Mouse (Mus musculus) ES-E14 (cell line): ENCODE data around the gene Pced1a. TPM values are rescaled to one million over a fixed set of nuclear protein-coding genes. Genes with fewer than 3 reads are reported as not detected.

Experiments used
- DNase-seq: peaks from one replicate; pipeline ENCODE4 v3.0.0-alpha.2; 2013; ENCODE audit warnings: low read depth, low spot score
- H3K27ac ChIP-seq: 2 replicates; pipeline ENCODE4 v1.5.1; 2012; ENCODE audit warnings: low read depth, mild to moderate bottlenecking, low read length, moderate library complexity, mixed read lengths; ENCODE audit not compliant: poor library complexity, insufficient read depth, severe bottlenecking
- H3K36me3 ChIP-seq: 2 replicates; pipeline ENCODE4 v1.6.1; 2012; ENCODE audit warnings: mild to moderate bottlenecking, low read length, moderate library complexity, mixed read lengths; ENCODE audit not compliant: control insufficient read depth, poor library complexity, insufficient read depth, severe bottlenecking
- H3K4me1 ChIP-seq, 2 experiments: fragments of 150-350 bp in 1 of 2; sonication (generic) in 1 of 2; 2 replicates each; pipeline ENCODE4 v1.6.1; 2012; ENCODE audit warnings: low read length in 2 of 2, mild to moderate bottlenecking in 1 of 2, mixed read lengths in 1 of 2; ENCODE audit not compliant: control insufficient read depth in 2 of 2, insufficient read depth in 2 of 2, poor library complexity in 1 of 2
- H3K4me3 ChIP-seq, 2 experiments: fragments of 150-350 bp in 1 of 2; sonication (generic) in 1 of 2; 2 replicates each; pipeline ENCODE4 v1.5.1; 2012; ENCODE audit warnings: low read length in 2 of 2, low read depth in 1 of 2, mild to moderate bottlenecking in 1 of 2, mixed read lengths in 1 of 2; ENCODE audit not compliant: insufficient read depth in 1 of 2, poor library complexity in 1 of 2, severe bottlenecking in 1 of 2
- H3K9ac ChIP-seq: 2 replicates; pipeline ENCODE4 v1.6.1; 2012; ENCODE audit warnings: low read depth, mild to moderate bottlenecking, low read length, mixed read lengths; ENCODE audit not compliant: poor library complexity, insufficient read depth, severe bottlenecking
- H3K9me3 ChIP-seq: fragments of 150-350 bp; sonication (generic); 2 replicates; pipeline ENCODE4 v1.6.1; 2012; ENCODE audit warnings: low read depth, mild to moderate bottlenecking, low read length; ENCODE audit not compliant: control insufficient read depth, insufficient read depth
- CHD2 ChIP-seq: IDR thresholded peaks from 2 replicates; pipeline ENCODE4 v1.6.1; 2014; ENCODE audit warnings: mild to moderate bottlenecking, low read depth, low read length, inconsistent platforms
- HCFC1 ChIP-seq: IDR thresholded peaks from 2 replicates; pipeline ENCODE4 v1.6.1; 2012; ENCODE audit warnings: low read length, inconsistent platforms, borderline replicate concordance; ENCODE audit not compliant: insufficient read depth
- MAFK ChIP-seq: IDR thresholded peaks from 2 replicates; pipeline ENCODE4 v1.6.1; 2014; ENCODE audit warnings: mild to moderate bottlenecking, low read depth, low read length, inconsistent platforms; ENCODE audit not compliant: insufficient read depth
- ZC3H11A ChIP-seq: IDR thresholded peaks from 2 replicates; pipeline ENCODE4 v1.6.1; 2012; ENCODE audit warnings: low read depth, mild to moderate bottlenecking, inconsistent platforms, low read length, borderline replicate concordance
- ZNF384 ChIP-seq: IDR thresholded peaks from 2 replicates; pipeline ENCODE4 v1.6.1; 2012; ENCODE audit warnings: low read depth, low read length, inconsistent platforms
- in situ Hi-C, 2 experiments: fragments of 600-800 bp; cut with MboI; formaldehyde crosslinking; loops; one replicate each; pipeline ENCODE4 v1.15.1; 2025; ENCODE audit warnings: low sequenced_read_pairs in 2 of 2, inconsistent platforms in 1 of 2; ENCODE audit not compliant: unreplicated experiment in 2 of 2
- total RNA-seq: library from RNA; depleted of rRNA; stranded (reverse); fragments of 300-350 nt; gene quantifications from 2 replicates; pipeline ENCODE4 v1.2.3, GENCODE M21; 2012

Gene Pced1a
- total RNA-seq, 1 experiment = 13.1 TPM

DNA sequence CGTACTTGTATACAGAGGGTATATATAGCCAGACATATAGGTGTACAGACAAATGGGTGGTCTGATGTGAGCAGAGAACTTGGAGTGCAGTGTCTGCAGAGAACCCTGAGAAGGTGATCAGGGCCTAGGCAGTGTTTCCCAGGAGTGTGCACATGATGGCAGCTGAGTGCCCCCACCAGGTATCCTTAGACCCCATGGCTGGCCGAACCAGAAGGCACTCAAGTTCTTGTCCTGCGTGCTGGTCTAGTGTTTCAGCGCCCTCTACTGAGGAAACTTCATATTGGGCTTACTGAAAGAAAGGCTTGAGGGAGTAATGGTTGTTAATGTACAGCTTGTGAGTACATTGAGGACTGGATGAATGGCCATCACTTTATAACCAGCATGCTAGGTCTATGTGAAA lies 8.7 kb upstream of the Pced1a start:
- DNase-seq = peak; percentile 41
- Histone ChIP-seq H3K9me3 (no peaks in the 10 kb centered on the region), H3K36me3 (peaks cover 5% of the 10 kb centered on the region), H3K4me1 (no peaks in the 10 kb centered on the region), H3K9ac (no peak overlapping the region), H3K4me3 (no peak overlapping the region), H3K27ac (no peak overlapping the region)
- in situ Hi-C loops = no loop called here
- no peak for TF ChIP-seq MAFK
- TF ChIP-seq ZNF384 = no peak
- TF ChIP-seq HCFC1 = no peak
- TF ChIP-seq CHD2 = no peak
- no peak for TF ChIP-seq ZC3H11A

GRCm38 (mm10) chr2:130432157-130432556 lies 7.7 kb upstream of the Pced1a start:
- Histone ChIP-seq H3K4me3 (no peak overlapping the region), H3K27ac (no peak overlapping the region), H3K9me3 (no peaks in the 10 kb centered on the region), H3K4me1 (peaks cover 0 to 2% of the 10 kb centered on the region in 2 experiments; a peak in 1 of 4 replicates), H3K36me3 (no peaks in the 10 kb centered on the region; the same call in 1 of the 2 replicates), H3K9ac (no peak overlapping the region)
- in situ Hi-C loops = no loop called here
- TF ChIP-seq HCFC1 (no peak), MAFK (no peak), ZNF384 (no peak), ZC3H11A (no peak)
- no peak for DNase-seq

- in situ Hi-C loops = no loop called here
- H3K4me3 ChIP-seq = no peak overlapping the region
- no peak for DNase-seq
- no peak overlapping the region for H3K9ac ChIP-seq
- H3K9me3 ChIP-seq = no peaks in the 10 kb centered on the region
- no peak overlapping the region for H3K27ac ChIP-seq
- H3K36me3 ChIP-seq = no peaks in the 10 kb centered on the region
- TF ChIP-seq ZC3H11A (no peak), ZNF384 (no peak), HCFC1 (no peak), MAFK (no peak), CHD2 (no peak)
- H3K4me1 ChIP-seq = peaks cover 0 to 2% of the 10 kb centered on the region in 2 experiments; a peak in 1 of 4 replicates
Observed at GRCm38 (mm10) chr2:130430484-130430883, 6.0 kb upstream of the Pced1a start.

DNA sequence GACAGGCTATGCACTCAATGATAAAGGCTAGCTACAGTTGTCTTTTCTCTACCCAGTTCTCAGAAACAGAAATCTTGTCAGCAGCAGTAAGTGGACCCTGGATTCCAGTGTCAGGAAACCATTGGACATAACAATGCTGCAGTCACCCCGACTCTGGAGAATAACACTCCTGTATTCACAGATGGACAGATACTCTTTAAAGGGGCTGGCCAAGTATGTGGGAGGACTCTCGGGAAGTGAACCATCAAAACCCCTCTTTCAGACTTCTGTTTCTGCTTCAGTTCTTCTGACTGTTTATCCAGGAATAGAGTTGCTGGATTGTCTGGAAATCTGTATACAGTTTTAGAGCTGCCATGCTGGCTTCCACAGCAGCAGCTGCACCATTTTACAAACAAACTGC lies 5.3 kb upstream of the Pced1a start:
- Histone ChIP-seq H3K9ac (no peak overlapping the region), H3K36me3 (no peaks in the 10 kb centered on the region), H3K4me3 (no peak overlapping the region), H3K9me3 (no peaks in the 10 kb centered on the region), H3K27ac (no peak overlapping the region), H3K4me1 (peaks cover 2 to 4% of the 10 kb centered on the region in 2 experiments; a peak in 2 of 4 replicates)
- in situ Hi-C loops = no loop called here
- no peak for DNase-seq
- TF ChIP-seq ZC3H11A (no peak), HCFC1 (no peak), ZNF384 (no peak), CHD2 (no peak), MAFK (no peak)

- no peak for DNase-seq
- Histone ChIP-seq H3K27ac (no peak overlapping the region), H3K4me1 (peaks cover 2 to 8% of the 10 kb centered on the region in 2 experiments; a peak in 2 of 4 replicates), H3K36me3 (peaks cover 2% of the 10 kb centered on the region; the same call in 1 of the 2 replicates), H3K9me3 (no peaks in the 10 kb centered on the region), H3K4me3 (peak overlapping the region; percentile 76 to 87), H3K9ac (peak overlapping the region; percentile 90; the same call in 1 of the 2 replicates)
- TF ChIP-seq MAFK (no peak), CHD2 (no peak), ZNF384 (no peak), HCFC1 (no peak), ZC3H11A (no peak)
- in situ Hi-C loops = no loop called here
Observed at GRCm38 (mm10) chr2:130425112-130425511, 611 bp upstream of the Pced1a start.
